Mouse (Mus musculus): ENCODE measurements around the gene Prom1. TPM values are rescaled to one million over a fixed set of nuclear protein-coding genes. Genes with fewer than 3 reads are reported as not detected.

The Prom1 gene
- polyA plus RNA-seq, 1 experiment from 2014 or later = 138 TPM

- ATAC-seq (replicated peaks; ENCODE audit: low FRiP score) (no peak), DNase-seq (ENCODE audit: low spot score) (no peak)
- H3K4me2 ChIP-seq (ENCODE audit: low read depth, low read length, severe bottlenecking) = no peak overlapping the region
- H3K4me1 ChIP-seq (replicated peaks; ENCODE audit: control insufficient read depth, insufficient read depth, low read length) = no peaks in the 10 kb centered on the region
- no peak overlapping the region for H3K4me3 ChIP-seq (ENCODE audit: low read depth, low read length)
- H3K27me3 ChIP-seq (ENCODE audit: control insufficient read depth, insufficient read depth, low read length) = no peaks in the 10 kb centered on the region
- H3K27ac ChIP-seq (ENCODE audit: low read depth, low read length) = no peak overlapping the region
- 90% methylated on average over 7 of the region's 7 CpGs for WGBS
- no peaks in the 10 kb centered on the region for H3K36me3 ChIP-seq (ENCODE audit: control insufficient read depth, insufficient read depth, low read length)
- no peak overlapping the region for H3K9ac ChIP-seq (ENCODE audit: low read length)
- no peaks in the 10 kb centered on the region for H3K9me3 ChIP-seq (ENCODE audit: control insufficient read depth, low read length)
Observed at GRCm38 (mm10) chr5:44070529-44071133, 31.2 kb downstream of the Prom1 start.

- H3K4me2 ChIP-seq (ENCODE audit: low read depth, low read length, severe bottlenecking) = no peak overlapping the region
Observed at GRCm38 (mm10) chr5:44058258-44058657, 43.6 kb downstream of the Prom1 start.

GRCm38 (mm10) chr5:44050213-44050612, 51.6 kb downstream of the Prom1 start:
- 85% methylated on average over 8 of the region's 8 CpGs for WGBS
- Histone ChIP-seq H3K4me3 (ENCODE audit: low read depth, low read length) (no peak overlapping the region), H3K4me1 (replicated peaks; ENCODE audit: control insufficient read depth, insufficient read depth, low read length) (no peaks in the 10 kb centered on the region), H3K36me3 (ENCODE audit: control insufficient read depth, insufficient read depth, low read length) (no peaks in the 10 kb centered on the region; the same call in 1 of the 2 replicates), H3K9ac (ENCODE audit: low read length) (no peak overlapping the region), H3K27ac (ENCODE audit: low read depth, low read length) (no peak overlapping the region), H3K27me3 (ENCODE audit: control insufficient read depth, insufficient read depth, low read length) (no peaks in the 10 kb centered on the region), H3K9me3 (ENCODE audit: control insufficient read depth, low read length) (no peaks in the 10 kb centered on the region), H3K4me2 (ENCODE audit: low read depth, low read length, severe bottlenecking) (no peak overlapping the region)
- no peak for ATAC-seq (replicated peaks; ENCODE audit: low FRiP score)
- no peak for DNase-seq (ENCODE audit: low spot score)

More at GRCm38 (mm10) chr5:44058258-44058657, 43.6 kb downstream of the Prom1 start:
- Histone ChIP-seq H3K4me1 (replicated peaks; ENCODE audit: control insufficient read depth, insufficient read depth, low read length) (no peaks in the 10 kb centered on the region), H3K27me3 (ENCODE audit: control insufficient read depth, insufficient read depth, low read length) (no peaks in the 10 kb centered on the region), H3K4me3 (ENCODE audit: low read depth, low read length) (no peak overlapping the region), H3K27ac (ENCODE audit: low read depth, low read length) (no peak overlapping the region), H3K36me3 (ENCODE audit: control insufficient read depth, insufficient read depth, low read length) (no peaks in the 10 kb centered on the region), H3K9ac (ENCODE audit: low read length) (no peak overlapping the region), H3K9me3 (ENCODE audit: control insufficient read depth, low read length) (no peaks in the 10 kb centered on the region)
- ATAC-seq (replicated peaks; ENCODE audit: low FRiP score) (no peak), DNase-seq (ENCODE audit: low spot score) (no peak)
- 95% methylated on average over 3 of the region's 3 CpGs for WGBS

GRCm38 (mm10) chr5:44049395-44049976, 52.3 kb downstream of the Prom1 start:
- Histone ChIP-seq H3K27ac (ENCODE audit: low read depth, low read length) (no peak overlapping the region), H3K36me3 (ENCODE audit: control insufficient read depth, insufficient read depth, low read length) (no peaks in the 10 kb centered on the region; the same call in 1 of the 2 replicates), H3K27me3 (ENCODE audit: control insufficient read depth, insufficient read depth, low read length) (no peaks in the 10 kb centered on the region), H3K4me3 (ENCODE audit: low read depth, low read length) (no peak overlapping the region), H3K4me1 (replicated peaks; ENCODE audit: control insufficient read depth, insufficient read depth, low read length) (no peaks in the 10 kb centered on the region), H3K9ac (ENCODE audit: low read length) (no peak overlapping the region), H3K9me3 (ENCODE audit: control insufficient read depth, low read length) (no peaks in the 10 kb centered on the region), H3K4me2 (ENCODE audit: low read depth, low read length, severe bottlenecking) (no peak overlapping the region)
- DNase-seq (ENCODE audit: low spot score) (no peak), ATAC-seq (replicated peaks; ENCODE audit: low FRiP score) (no peak)
- 75% methylated on average over 6 of the region's 6 CpGs for WGBS

GRCm38 (mm10) chr5:44048568-44049363, 53.1 kb downstream of the Prom1 start:
- WGBS = 48% methylated on average over 5 of the region's 5 CpGs

GRCm38 (mm10) chr5:44041725-44042124, 60.1 kb downstream of the Prom1 start:
- DNase-seq (ENCODE audit: low spot score) = no peak
- H3K27ac ChIP-seq (ENCODE audit: low read depth, low read length) = no peak overlapping the region
- H3K4me2 ChIP-seq (ENCODE audit: low read depth, low read length, severe bottlenecking) = no peak overlapping the region
- no peak overlapping the region for H3K9ac ChIP-seq (ENCODE audit: low read length)
- no peak for ATAC-seq (replicated peaks; ENCODE audit: low FRiP score)
- no peaks in the 10 kb centered on the region for H3K9me3 ChIP-seq (ENCODE audit: control insufficient read depth, low read length)
- WGBS = 69% methylated on average over 1 of the region's 1 CpGs
- no peaks in the 10 kb centered on the region; the same call in 1 of the 2 replicates for H3K36me3 ChIP-seq (ENCODE audit: control insufficient read depth, insufficient read depth, low read length)
- H3K4me1 ChIP-seq (replicated peaks; ENCODE audit: control insufficient read depth, insufficient read depth, low read length) = no peaks in the 10 kb centered on the region
- no peak overlapping the region for H3K4me3 ChIP-seq (ENCODE audit: low read depth, low read length)
- no peaks in the 10 kb centered on the region for H3K27me3 ChIP-seq (ENCODE audit: control insufficient read depth, insufficient read depth, low read length)

More at GRCm38 (mm10) chr5:44048568-44049363, 53.1 kb downstream of the Prom1 start:
- Histone ChIP-seq H3K4me1 (replicated peaks; ENCODE audit: control insufficient read depth, insufficient read depth, low read length) (no peaks in the 10 kb centered on the region), H3K9ac (ENCODE audit: low read length) (no peak overlapping the region), H3K4me2 (ENCODE audit: low read depth, low read length, severe bottlenecking) (no peak overlapping the region), H3K4me3 (ENCODE audit: low read depth, low read length) (no peak overlapping the region), H3K27me3 (ENCODE audit: control insufficient read depth, insufficient read depth, low read length) (no peaks in the 10 kb centered on the region), H3K9me3 (ENCODE audit: control insufficient read depth, low read length) (no peaks in the 10 kb centered on the region), H3K36me3 (ENCODE audit: control insufficient read depth, insufficient read depth, low read length) (no peaks in the 10 kb centered on the region; the same call in 1 of the 2 replicates), H3K27ac (ENCODE audit: low read depth, low read length) (no peak overlapping the region)
- DNase-seq (ENCODE audit: low spot score) (no peak), ATAC-seq (replicated peaks; ENCODE audit: low FRiP score) (no peak)

GRCm38 (mm10) chr5:44041056-44041455, 60.8 kb downstream of the Prom1 start:
- WGBS = 81% methylated on average over 3 of the region's 3 CpGs
- H3K4me1 ChIP-seq (replicated peaks; ENCODE audit: control insufficient read depth, insufficient read depth, low read length) = no peaks in the 10 kb centered on the region
- H3K27me3 ChIP-seq (ENCODE audit: control insufficient read depth, insufficient read depth, low read length) = no peaks in the 10 kb centered on the region
- no peak for ATAC-seq (replicated peaks; ENCODE audit: low FRiP score)
- no peak overlapping the region for H3K27ac ChIP-seq (ENCODE audit: low read depth, low read length)
- H3K9ac ChIP-seq (ENCODE audit: low read length) = no peak overlapping the region
- H3K4me2 ChIP-seq (ENCODE audit: low read depth, low read length, severe bottlenecking) = no peak overlapping the region
- H3K36me3 ChIP-seq (ENCODE audit: control insufficient read depth, insufficient read depth, low read length) = peaks cover 3% of the 10 kb centered on the region; the same call in 1 of the 2 replicates
- no peaks in the 10 kb centered on the region for H3K9me3 ChIP-seq (ENCODE audit: control insufficient read depth, low read length)
- DNase-seq (ENCODE audit: low spot score) = no peak
- no peak overlapping the region for H3K4me3 ChIP-seq (ENCODE audit: low read depth, low read length)

GRCm38 (mm10) chr5:43998295-43998989, 103.4 kb downstream of the Prom1 start:
- no peaks in the 10 kb centered on the region for H3K9me3 ChIP-seq (ENCODE audit: control insufficient read depth, low read length)
- no peak for DNase-seq (ENCODE audit: low spot score)
- H3K4me1 ChIP-seq (replicated peaks; ENCODE audit: control insufficient read depth, insufficient read depth, low read length) = no peaks in the 10 kb centered on the region
- H3K9ac ChIP-seq (ENCODE audit: low read length) = no peak overlapping the region
- WGBS = 92% methylated on average over 9 of the region's 9 CpGs
- ATAC-seq (replicated peaks; ENCODE audit: low FRiP score) = no peak
- no peak overlapping the region for H3K27ac ChIP-seq (ENCODE audit: low read depth, low read length)
- no peak overlapping the region for H3K4me2 ChIP-seq (ENCODE audit: low read depth, low read length, severe bottlenecking)
- H3K4me3 ChIP-seq (ENCODE audit: low read depth, low read length) = no peak overlapping the region
- H3K36me3 ChIP-seq (ENCODE audit: control insufficient read depth, insufficient read depth, low read length) = peaks cover 2% of the 10 kb centered on the region; the same call in 1 of the 2 replicates
- no peaks in the 10 kb centered on the region for H3K27me3 ChIP-seq (ENCODE audit: control insufficient read depth, insufficient read depth, low read length)
